Mouse (Mus musculus): ENCODE results near the gene Csnk1d. TPM values are rescaled to one million over a fixed set of nuclear protein-coding genes. Genes with fewer than 3 reads are reported as not detected.

Csnk1d gene
- total RNA-seq (2017), result 97.6 and 158 TPM in 2 replicates

DNA sequence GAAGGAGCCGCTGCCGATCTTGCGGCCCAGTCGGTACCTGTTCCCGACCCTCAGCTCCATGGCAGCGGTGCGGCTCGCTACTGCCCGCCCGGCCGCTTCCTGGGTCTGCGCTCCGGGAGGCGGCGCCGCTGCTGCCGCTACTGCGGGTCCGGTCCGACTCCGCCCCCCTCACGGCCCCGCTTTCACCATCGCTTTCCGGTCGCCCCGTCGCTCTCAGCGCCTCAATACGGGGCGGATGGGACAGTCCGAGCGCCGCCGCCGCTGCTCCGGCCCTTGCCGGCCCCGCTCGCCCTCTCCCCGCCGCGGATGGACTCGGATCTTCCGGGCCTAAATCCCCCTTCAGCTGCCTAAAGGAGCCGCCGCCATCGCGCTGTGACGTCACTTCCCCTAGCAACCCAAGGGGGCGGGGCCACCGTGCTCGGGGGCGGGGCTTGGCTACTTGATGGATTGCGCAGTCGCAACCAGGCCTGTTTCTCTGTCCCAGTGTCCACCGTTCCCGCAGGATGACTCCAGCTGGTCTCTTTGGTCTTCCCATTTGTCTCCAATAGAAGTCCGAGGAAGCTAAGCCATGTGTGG is at the start of gene Csnk1d:
Csnk1d (minus strand) TSS at position 380 of the 576 bp plus-strand sequence.
- ATAC-seq (replicated peaks in 1 of 2; ENCODE audit: insufficient read depth in 1 of 2, low FRiP score in 2 of 2, low TSS enrichment in 1 of 2, low read depth in 1 of 2, poor library complexity in 2 of 2, severe bottlenecking in 2 of 2), result peak; percentile 60 to 73

DNA sequence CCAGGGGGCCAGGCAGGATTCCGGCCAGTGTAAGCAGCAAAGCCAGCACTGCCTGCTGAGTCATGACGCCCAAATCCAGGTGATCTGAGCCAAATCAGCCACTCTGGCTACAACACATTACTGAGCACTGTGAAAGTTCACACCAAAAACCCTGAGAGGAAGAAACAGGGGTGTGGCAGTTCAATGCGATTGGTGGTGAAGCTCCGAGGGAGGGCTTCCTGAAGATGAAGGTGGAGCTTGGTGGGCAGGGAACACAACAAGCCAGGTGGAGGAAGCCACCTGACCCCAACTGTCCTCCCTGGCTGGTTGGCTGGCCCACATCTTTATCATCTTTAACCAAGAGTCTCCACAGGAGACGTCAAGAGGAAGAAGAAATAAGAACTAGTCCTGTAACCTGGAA is 48.2 kb upstream of the Csnk1d start, which contains the start of gene Cd7:
Cd7 (minus strand) TSS at position 117 of the 400 bp plus-strand sequence.
- ATAC-seq (replicated peaks in 1 of 2; ENCODE audit: insufficient read depth in 1 of 2, low FRiP score in 2 of 2, low TSS enrichment in 1 of 2, low read depth in 1 of 2, poor library complexity in 2 of 2, severe bottlenecking in 2 of 2), result no peak

DNA sequence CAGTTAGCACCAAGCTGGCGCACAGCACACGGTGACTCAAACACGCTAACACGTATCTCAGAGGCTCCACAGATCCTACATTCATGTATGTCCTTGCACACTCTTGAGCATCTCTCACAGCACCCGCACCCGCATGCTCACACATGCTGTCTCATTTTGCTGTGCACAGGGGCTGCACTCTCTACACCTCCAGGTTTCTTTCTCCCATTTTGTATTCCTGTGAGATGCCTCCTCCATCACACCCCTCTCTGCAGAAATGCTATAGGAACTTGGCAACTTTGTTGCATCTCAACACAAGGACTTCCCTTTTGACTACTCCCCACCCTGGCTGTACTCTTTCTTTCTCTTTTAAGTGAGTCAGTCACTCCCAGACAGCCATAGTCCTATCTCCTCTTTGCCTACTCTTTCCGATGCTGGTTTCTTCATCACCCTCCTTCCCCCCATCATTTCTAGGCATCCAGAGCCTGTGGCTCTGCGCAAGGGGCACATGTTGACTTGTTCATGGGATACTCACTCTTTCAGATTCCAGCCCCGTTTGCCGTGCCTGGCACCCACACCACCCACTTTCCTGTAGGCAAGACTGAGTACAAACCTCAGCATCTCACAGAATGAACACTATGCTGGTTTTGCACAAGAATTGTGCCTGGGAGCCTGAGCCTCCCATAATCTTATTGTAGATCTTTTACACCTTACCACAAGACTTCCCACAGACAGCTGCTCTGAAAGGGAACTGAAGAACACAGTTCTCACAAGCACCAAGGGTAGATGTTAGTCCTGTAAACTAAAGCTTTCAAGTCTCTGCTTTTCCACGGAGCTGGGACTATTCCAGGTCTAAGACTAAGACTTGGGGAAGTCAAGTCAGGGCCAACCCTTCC is 47.5 kb upstream of the Csnk1d start:
- peak; percentile 41 to 65; a peak in 2 of 4 replicates for ATAC-seq (replicated peaks in 1 of 2; ENCODE audit: insufficient read depth in 1 of 2, low FRiP score in 2 of 2, low TSS enrichment in 1 of 2, low read depth in 1 of 2, poor library complexity in 2 of 2, severe bottlenecking in 2 of 2)

DNA sequence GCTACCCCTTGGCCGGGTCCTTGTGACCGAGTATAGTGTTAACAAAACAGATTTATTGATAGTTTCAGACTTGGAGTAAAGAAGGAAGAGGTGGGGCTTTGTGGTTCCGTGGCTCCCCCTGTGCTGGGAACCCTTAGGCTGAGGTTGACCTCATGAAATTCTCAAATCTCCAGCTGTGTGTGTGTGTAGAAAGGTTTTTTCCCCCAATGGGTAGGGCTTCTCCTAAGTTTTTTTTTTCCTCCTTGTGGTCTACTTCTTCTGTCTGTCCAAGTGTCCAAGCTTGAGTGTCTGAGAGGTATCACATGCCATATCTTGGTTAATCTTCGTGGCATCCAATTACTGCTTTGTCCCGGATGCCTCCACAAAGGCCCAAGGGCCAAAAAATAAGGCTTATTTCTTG is 42.0 kb upstream of the Csnk1d start:
- no peak; a peak in 1 of 4 replicates for ATAC-seq (replicated peaks in 1 of 2; ENCODE audit: insufficient read depth in 1 of 2, low FRiP score in 2 of 2, low TSS enrichment in 1 of 2, low read depth in 1 of 2, poor library complexity in 2 of 2, severe bottlenecking in 2 of 2)

DNA sequence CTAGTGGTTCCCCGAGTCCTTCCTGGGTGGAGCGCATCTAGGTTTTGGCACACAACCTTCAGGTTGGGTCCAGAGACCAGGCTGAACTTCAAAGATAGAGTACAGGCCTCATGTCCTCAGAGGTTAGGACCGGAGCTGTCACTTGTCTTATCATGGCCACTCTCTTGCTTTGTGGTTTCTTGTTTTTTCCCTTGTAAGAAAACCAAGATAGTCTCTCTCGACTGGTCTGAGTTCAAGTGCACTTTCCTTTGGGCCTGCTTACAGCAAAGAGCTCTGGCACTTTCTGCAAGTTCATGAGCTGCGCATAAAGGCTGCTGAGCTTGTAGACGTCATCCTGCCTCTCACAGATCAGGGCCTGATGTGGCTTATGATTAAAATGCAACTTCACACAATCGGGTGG is 36.1 kb upstream of the Csnk1d start:
- ATAC-seq (replicated peaks in 1 of 2; ENCODE audit: insufficient read depth in 1 of 2, low FRiP score in 2 of 2, low TSS enrichment in 1 of 2, low read depth in 1 of 2, poor library complexity in 2 of 2, severe bottlenecking in 2 of 2), result peak; percentile 29 to 46; a peak in 2 of 4 replicates

DNA sequence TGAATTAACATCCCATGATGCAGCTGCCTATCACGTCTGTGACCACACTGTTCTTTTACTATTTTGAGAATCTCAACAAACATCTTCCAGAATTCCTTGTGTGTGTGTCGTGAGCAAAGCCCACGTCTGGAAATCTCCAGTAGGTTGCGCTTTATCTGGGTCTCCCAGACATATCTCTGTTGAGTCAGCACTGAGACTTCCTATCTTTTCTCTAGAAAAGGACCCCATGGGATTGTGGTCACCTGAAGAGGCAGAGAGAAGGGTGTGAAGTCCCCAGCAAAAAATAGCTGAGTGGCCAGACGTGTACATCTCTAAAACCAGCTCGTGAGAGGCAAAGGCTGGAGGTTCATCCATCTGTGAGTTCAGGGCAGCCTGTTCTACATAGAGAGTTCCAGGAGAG is 33.0 kb upstream of the Csnk1d start:
- ATAC-seq (replicated peaks in 1 of 2; ENCODE audit: insufficient read depth in 1 of 2, low FRiP score in 2 of 2, low TSS enrichment in 1 of 2, low read depth in 1 of 2, poor library complexity in 2 of 2, severe bottlenecking in 2 of 2), result no peak

DNA sequence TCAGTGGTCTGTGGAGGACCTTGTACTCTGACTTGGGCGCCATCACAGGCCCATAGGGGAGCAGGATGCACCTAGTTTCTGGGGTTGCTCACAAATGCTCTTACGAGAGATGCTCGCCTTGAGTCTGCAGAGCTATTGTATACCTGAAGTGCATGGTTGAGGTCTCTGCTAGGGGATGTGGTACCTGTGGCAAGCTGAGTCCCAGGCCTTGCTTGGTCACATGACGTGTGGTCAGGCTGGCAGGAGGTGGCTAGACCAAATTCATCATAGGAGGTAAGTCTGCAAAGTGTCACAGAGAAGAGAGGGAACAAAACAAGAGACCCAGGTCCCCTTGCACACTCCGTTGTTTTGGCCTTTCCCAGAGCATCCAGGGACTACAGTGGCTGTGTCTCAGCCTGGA is 28.4 kb upstream of the Csnk1d start:
- ATAC-seq (replicated peaks in 1 of 2; ENCODE audit: insufficient read depth in 1 of 2, low FRiP score in 2 of 2, low TSS enrichment in 1 of 2, low read depth in 1 of 2, poor library complexity in 2 of 2, severe bottlenecking in 2 of 2), result no peak

DNA sequence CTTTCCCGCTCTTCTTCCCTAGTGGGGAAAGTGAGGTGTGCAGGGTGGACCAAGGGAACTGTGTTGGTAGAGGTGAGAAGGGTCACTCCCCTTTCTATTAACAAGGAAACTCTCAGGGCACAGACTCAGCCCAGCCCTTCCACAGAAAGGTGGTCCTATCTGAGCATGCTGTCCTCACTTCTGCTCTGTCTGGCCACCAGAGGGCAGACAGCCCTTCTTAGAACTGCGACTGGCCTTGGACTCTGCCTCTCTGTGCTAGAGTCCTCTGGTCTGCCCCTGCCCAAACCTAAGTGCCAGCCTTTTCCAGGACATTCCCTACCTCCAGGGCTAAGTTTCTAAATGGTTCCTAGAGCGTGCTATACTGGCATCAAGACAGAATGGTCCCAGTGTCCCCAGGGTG is 26.6 kb upstream of the Csnk1d start:
- ATAC-seq (replicated peaks in 1 of 2; ENCODE audit: insufficient read depth in 1 of 2, low FRiP score in 2 of 2, low TSS enrichment in 1 of 2, low read depth in 1 of 2, poor library complexity in 2 of 2, severe bottlenecking in 2 of 2), result peak; percentile 74

DNA sequence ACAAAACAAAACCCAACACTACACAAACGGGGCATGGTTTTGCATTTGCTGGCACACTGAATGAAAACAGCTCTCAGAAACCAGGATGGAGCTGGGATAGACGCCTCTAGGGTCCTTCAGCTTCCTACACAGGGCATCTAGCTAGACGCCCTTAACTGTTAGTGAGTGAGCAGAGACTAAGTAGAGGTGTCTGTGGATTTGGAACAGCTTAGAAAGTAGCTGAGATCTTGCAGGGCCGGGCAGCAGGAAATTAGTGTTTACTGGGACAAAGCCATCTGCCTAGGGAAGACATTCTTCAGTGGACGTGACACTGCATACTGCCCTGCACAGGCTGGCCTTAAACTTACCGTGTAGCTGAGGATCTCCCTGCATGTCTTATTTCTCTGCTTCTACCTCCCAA is 24.3 kb upstream of the Csnk1d start:
- no peak for ATAC-seq (replicated peaks in 1 of 2; ENCODE audit: insufficient read depth in 1 of 2, low FRiP score in 2 of 2, low TSS enrichment in 1 of 2, low read depth in 1 of 2, poor library complexity in 2 of 2, severe bottlenecking in 2 of 2)

DNA sequence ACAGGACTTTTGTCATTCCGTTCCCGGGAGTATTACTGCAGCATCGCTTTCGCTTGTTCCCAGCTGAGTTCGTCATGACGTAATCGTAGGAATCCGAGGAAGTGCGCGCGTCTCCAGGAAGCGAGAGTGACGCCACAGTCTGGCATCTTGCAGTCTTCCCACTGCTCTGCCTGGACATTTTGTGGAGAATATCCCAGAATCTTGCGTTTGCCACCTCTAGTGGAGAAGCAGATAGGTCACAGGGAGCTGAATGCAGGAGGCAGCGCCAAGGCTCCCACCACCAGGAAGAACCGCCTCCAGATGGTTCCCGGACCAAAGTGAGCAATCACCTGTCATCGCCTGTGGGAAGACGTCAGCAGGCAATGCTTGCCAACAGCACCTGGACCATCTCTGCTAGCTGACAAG is 23.8 kb upstream of the Csnk1d start:
- no peak for ATAC-seq (replicated peaks in 1 of 2; ENCODE audit: insufficient read depth in 1 of 2, low FRiP score in 2 of 2, low TSS enrichment in 1 of 2, low read depth in 1 of 2, poor library complexity in 2 of 2, severe bottlenecking in 2 of 2)

DNA sequence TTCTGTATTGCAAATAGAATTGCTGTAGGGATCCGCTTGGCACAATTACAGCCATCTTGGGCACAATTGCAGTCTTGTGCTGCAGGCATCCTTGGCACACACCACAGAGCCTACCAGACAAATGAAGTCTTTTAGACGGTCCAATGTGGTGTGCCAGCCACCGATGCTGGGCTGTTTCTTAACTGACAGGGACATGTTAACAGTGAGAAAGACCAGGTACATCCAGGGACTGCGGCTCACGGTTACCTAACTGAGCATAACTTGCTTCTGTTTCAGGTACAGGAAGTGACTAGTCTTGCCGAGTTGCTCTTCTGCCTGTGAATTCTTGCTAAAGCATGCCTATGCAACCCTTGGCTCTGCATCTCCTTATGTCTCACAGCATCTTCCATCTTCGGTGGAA is 22.5 kb upstream of the Csnk1d start:
- no peak for ATAC-seq (replicated peaks in 1 of 2; ENCODE audit: insufficient read depth in 1 of 2, low FRiP score in 2 of 2, low TSS enrichment in 1 of 2, low read depth in 1 of 2, poor library complexity in 2 of 2, severe bottlenecking in 2 of 2)

DNA sequence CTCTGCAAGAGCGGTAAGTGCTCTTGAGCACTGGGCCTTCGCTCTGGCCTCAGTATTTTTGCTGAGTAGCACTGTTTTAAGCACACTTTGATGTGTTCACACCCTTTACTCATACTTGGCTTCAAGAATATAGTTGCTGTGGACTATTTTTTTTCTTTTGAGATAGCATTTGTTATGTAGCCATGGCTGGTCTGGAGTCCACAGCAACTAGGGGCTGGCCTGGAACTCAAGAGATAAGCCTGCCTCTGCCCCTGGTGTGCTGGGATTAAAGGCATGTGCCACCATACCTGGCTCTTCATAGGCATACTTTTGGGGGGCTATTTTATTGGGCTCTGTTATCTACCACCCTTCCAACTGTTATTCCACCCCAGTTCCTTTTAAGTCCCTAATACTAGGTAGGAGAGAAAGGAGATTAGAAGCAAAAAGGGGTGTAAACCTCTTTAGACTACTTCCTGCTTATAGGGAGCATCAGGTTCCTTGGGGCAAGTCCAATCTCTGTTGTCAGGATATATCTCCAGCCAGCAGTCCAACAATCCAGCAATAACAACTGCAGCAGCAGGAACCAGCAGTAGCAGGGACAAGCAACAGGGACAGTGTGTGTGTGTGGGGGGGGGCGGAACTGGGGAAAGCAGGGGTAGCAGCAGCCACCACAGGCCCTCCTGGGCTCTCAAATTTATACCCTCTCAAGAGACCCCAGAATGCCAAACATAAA is 19.1 kb upstream of the Csnk1d start:
- ATAC-seq (replicated peaks in 1 of 2; ENCODE audit: insufficient read depth in 1 of 2, low FRiP score in 2 of 2, low TSS enrichment in 1 of 2, low read depth in 1 of 2, poor library complexity in 2 of 2, severe bottlenecking in 2 of 2), result no peak

DNA sequence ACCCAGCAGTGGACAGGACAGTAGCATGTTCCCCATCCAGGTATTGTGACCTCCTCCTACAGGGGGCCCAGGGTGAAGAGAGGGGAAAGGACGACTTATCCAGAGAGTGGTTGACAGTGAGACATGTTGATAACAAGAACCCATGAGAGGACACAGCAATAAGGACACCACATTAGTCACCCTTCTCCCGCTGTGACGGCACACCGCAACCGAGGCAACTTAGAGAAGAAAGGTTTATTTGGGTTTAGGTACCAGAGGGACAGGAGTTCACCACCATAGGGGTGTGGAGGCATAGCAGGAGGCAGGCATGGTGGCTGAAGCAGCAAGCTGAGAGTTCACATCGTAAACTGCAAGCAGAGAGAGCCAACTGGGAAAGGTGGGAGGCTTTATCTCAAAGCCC is 15.1 kb upstream of the Csnk1d start:
- ATAC-seq (replicated peaks in 1 of 2; ENCODE audit: insufficient read depth in 1 of 2, low FRiP score in 2 of 2, low TSS enrichment in 1 of 2, low read depth in 1 of 2, poor library complexity in 2 of 2, severe bottlenecking in 2 of 2), result no peak

DNA sequence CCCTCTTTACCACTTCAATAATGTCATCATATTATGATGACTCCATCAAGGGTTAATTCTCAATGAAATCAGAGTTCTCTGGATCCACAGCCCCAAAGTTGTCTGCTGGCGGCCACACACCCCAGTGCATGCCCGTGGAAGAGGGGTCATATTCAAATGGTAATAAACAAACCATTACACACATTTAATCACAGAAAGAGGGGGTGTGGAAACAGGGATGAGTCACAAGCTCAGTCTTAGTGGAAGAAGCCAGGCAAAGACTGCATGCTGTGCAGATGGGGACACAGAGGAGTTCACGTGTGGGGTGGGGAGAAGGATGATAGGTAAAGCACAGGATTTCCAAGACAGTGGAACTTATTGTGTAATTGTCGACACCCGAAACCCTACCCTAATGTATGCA is 13.2 kb upstream of the Csnk1d start:
- no peak for ATAC-seq (replicated peaks in 1 of 2; ENCODE audit: insufficient read depth in 1 of 2, low FRiP score in 2 of 2, low TSS enrichment in 1 of 2, low read depth in 1 of 2, poor library complexity in 2 of 2, severe bottlenecking in 2 of 2)

DNA sequence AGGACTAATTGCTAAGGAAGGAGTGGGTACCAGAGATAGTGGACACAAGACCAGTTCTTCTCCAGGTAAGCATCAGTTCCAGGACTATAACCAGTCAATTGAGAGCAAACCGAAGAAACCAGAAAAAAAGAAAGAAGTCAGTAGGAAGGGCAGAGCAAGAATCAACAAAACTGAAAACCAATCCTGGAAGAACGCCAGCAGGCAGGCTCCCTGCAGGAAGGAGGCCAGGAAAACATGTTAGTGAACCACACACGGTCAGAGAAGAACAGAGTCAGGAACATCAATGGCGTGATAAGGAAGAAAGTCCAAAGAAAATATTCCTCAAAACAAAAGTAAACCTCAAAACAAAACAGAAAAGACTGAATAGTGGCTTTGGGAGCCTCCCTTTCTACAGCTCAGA is 10.8 kb upstream of the Csnk1d start:
- ATAC-seq (replicated peaks in 1 of 2; ENCODE audit: insufficient read depth in 1 of 2, low FRiP score in 2 of 2, low TSS enrichment in 1 of 2, low read depth in 1 of 2, poor library complexity in 2 of 2, severe bottlenecking in 2 of 2), result no peak

DNA sequence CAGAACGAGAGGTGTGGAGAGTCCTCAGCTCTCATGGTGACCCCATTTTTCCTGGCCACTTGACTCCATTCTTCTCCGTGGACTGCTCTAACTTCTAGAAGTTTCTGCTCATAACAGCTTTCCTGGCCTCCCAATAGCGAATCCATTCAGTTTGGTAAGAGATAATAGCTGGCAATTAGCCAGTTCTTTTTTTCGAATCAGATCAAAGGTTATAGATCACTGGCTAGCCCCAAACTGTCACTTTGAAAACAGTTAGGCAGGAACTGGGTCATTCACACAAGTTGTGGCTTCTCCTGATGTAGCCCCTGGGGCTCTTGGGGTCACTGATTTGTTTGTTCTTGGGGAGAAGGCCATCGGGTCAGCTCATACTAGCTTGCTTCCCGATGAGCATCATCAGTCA is 3.6 kb upstream of the Csnk1d start:
- no peak for ATAC-seq (replicated peaks in 1 of 2; ENCODE audit: insufficient read depth in 1 of 2, low FRiP score in 2 of 2, low TSS enrichment in 1 of 2, low read depth in 1 of 2, poor library complexity in 2 of 2, severe bottlenecking in 2 of 2)

DNA sequence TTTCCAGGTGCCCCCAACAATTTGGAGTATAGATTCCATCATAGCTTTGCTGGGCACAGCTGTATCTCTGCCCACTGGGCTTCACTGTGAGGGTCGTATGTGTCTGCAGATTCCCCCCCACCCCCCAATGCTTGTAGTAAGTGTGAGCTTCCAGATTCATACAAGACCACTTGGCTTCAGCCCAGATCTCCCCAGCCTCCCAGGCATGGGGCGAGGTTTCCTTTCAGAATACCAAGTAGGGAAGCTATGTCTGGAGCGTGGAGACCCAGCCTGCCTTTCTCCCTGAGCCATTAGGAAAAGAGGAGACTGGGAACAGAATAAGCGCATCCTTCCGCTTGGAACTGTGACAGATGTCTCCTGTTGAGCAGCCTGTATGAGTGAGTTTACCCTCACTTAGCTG is 2.5 kb upstream of the Csnk1d start:
- no peak for ATAC-seq (replicated peaks in 1 of 2; ENCODE audit: insufficient read depth in 1 of 2, low FRiP score in 2 of 2, low TSS enrichment in 1 of 2, low read depth in 1 of 2, poor library complexity in 2 of 2, severe bottlenecking in 2 of 2)

DNA sequence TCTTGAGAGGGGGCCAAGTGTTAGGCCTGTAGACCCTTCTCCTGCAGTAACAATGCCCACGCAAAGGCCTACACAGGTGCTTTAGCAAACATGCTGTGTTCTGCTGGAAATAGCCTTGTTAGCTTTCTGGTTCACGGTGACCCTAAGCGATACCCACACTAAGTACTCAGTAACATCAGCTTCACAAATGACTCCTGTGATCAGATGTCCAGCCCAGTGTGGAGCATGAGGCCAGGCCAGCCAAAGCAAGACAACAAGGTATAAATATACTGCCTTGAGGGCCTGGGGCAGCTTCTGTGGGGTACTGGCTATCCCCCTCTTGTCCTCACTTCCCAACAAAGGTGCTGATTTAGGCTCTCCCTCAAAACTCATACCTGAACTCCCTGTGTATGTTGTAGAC is 1.9 kb upstream of the Csnk1d start:
- no peak for ATAC-seq (replicated peaks in 1 of 2; ENCODE audit: insufficient read depth in 1 of 2, low FRiP score in 2 of 2, low TSS enrichment in 1 of 2, low read depth in 1 of 2, poor library complexity in 2 of 2, severe bottlenecking in 2 of 2)
